Mouse (Mus musculus): ENCODE results near the gene Ppdpf. TPM values are rescaled to one million over a fixed set of nuclear protein-coding genes. Genes with fewer than 3 reads are reported as not detected.
"Not testable (repeated sequence)": the region's sequence is repeated elsewhere in the genome, so short reads cannot be mapped to it uniquely, and the experiment has no call there.

The Ppdpf gene
- polyA plus RNA-seq, 1 experiment from 2014 or later, result 443 TPM

DNA sequence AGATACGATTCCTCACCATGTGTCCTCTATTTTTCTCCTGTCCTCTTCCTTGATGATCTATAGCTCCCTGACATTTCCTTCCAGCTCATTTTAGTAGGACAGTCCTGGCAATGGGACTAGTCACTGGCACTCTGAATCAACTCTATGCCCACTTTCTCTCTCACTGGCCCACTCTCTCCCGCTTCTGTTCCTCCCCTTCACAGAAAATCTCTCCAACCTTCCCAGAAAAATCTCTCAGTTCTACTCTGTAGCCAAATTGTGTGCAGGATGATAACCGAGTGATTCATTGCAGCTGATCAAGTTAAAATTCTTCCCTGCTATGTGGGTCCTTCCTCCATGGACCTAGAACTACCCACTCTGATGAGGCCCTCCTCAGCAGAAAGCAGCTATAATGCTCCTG is 12.4 kb upstream of the Ppdpf start:
- Histone ChIP-seq H3K4me2 (ENCODE audit: low read depth, low read length) (no peak overlapping the region), H3K27ac (replicated peaks; ENCODE audit: low read depth, low read length) (no peak overlapping the region), H3K36me3 (replicated peaks; ENCODE audit: control insufficient read depth, insufficient read depth, low read depth, low read length) (no peaks in the 10 kb centered on the region), H3K9ac (replicated peaks; ENCODE audit: low read length) (no peak overlapping the region), H3K4me1 (ENCODE audit: control insufficient read depth, insufficient read depth, low read length) (no peaks in the 10 kb centered on the region), H3K4me3 (ENCODE audit: low read depth, low read length) (no peak overlapping the region), H3K27me3 (ENCODE audit: control insufficient read depth, insufficient read depth, low read length) (no peaks in the 10 kb centered on the region), H3K9me3 (replicated peaks; ENCODE audit: control insufficient read depth, low read length) (no peaks in the 10 kb centered on the region)
- ATAC-seq (replicated peaks; ENCODE audit: insufficient number of reproducible peaks, low FRiP score, low TSS enrichment, low read depth) (no peak), DNase-seq (ENCODE audit: low spot score) (no peak)
- WGBS, result 90% methylated on average over 3 of the region's 3 CpGs

DNA sequence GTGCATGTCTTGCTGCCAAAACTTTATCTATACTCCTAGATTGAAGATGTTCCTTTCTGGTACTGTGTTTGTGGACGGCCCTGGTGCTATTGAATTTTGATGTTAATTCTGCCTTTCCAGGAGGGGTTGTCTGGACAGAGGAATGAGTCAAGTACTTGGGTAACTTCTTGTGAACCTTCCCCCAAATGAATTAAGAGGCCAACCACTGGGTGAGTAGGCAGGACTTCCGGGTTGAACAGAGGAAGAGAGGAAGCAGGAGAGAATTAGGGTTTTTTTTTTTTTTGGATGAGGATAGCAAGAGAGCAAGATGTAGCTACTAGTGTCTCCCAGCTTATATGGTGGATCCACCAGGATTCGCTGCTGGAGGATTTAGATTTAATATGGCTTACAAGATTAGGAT is 9.0 kb upstream of the Ppdpf start:
- no peak overlapping the region for H3K27ac ChIP-seq (replicated peaks; ENCODE audit: low read depth, low read length)
- H3K27me3 ChIP-seq (ENCODE audit: control insufficient read depth, insufficient read depth, low read length), result no peaks in the 10 kb centered on the region
- H3K36me3 ChIP-seq (replicated peaks; ENCODE audit: control insufficient read depth, insufficient read depth, low read depth, low read length), result no peaks in the 10 kb centered on the region
- no peaks in the 10 kb centered on the region for H3K9me3 ChIP-seq (replicated peaks; ENCODE audit: control insufficient read depth, low read length)
- ATAC-seq (replicated peaks; ENCODE audit: insufficient number of reproducible peaks, low FRiP score, low TSS enrichment, low read depth) (no peak), DNase-seq (ENCODE audit: low spot score) (no peak)
- H3K4me3 ChIP-seq (ENCODE audit: low read depth, low read length), result no peak overlapping the region
- WGBS, result 83% methylated on average over 3 of the region's 3 CpGs
- H3K4me2 ChIP-seq (ENCODE audit: low read depth, low read length), result no peak overlapping the region
- H3K4me1 ChIP-seq (ENCODE audit: control insufficient read depth, insufficient read depth, low read length), result no peaks in the 10 kb centered on the region
- no peak overlapping the region for H3K9ac ChIP-seq (replicated peaks; ENCODE audit: low read length)

DNA sequence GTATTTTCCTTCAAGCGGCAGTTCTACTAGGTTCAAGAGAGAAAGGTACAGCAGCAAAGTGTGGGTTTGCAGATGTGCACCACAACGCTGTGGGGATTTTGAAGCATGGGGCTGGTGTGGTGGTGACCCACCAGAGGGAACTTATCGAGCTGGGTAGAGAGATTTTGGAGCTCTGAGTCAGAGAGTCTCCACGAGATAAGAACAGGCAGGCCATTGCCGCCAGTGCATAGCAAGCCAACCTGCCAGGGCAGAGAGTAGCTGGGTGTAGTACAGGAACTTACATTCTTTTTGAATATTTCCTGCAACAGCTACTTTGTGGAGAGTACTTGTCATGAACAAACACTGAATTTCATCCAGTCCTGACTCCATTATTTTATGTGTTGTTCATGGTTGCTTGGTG is 8.6 kb upstream of the Ppdpf start:
- DNase-seq (ENCODE audit: low spot score), result no peak
- H3K4me2 ChIP-seq (ENCODE audit: low read depth, low read length), result no peak overlapping the region
- H3K27ac ChIP-seq (replicated peaks; ENCODE audit: low read depth, low read length), result no peak overlapping the region
- WGBS, result 89% methylated on average over 5 of the region's 5 CpGs
- no peaks in the 10 kb centered on the region for H3K36me3 ChIP-seq (replicated peaks; ENCODE audit: control insufficient read depth, insufficient read depth, low read depth, low read length)
- no peak for ATAC-seq (replicated peaks; ENCODE audit: insufficient number of reproducible peaks, low FRiP score, low TSS enrichment, low read depth)
- no peaks in the 10 kb centered on the region for H3K9me3 ChIP-seq (replicated peaks; ENCODE audit: control insufficient read depth, low read length)
- no peaks in the 10 kb centered on the region for H3K27me3 ChIP-seq (ENCODE audit: control insufficient read depth, insufficient read depth, low read length)
- H3K4me3 ChIP-seq (ENCODE audit: low read depth, low read length), result no peak overlapping the region
- H3K9ac ChIP-seq (replicated peaks; ENCODE audit: low read length), result no peak overlapping the region
- no peaks in the 10 kb centered on the region for H3K4me1 ChIP-seq (ENCODE audit: control insufficient read depth, insufficient read depth, low read length)

DNA sequence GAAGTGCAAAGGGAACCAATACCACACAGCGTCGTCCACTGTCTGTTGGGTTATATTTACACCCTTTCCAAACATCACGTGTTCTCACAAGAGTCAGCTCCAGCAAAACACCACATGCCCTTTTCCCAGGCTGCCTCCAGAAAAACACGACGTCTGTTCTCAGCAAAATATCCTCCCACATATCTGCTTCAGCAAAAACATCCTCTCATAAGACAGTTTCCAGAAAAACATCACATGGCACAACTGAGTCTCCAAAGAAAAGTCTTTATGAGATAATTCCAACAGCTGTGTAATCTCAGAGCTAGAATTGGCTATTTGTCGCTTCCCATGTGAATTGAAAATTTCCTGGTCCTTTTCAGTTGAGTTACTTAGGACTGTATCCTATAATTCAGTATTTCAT is 6.1 kb upstream of the Ppdpf start:
- no peak overlapping the region for H3K27ac ChIP-seq (replicated peaks; ENCODE audit: low read depth, low read length)
- WGBS, result 89% methylated on average over 6 of the region's 6 CpGs
- DNase-seq (ENCODE audit: low spot score) (no peak), ATAC-seq (replicated peaks; ENCODE audit: insufficient number of reproducible peaks, low FRiP score, low TSS enrichment, low read depth) (no peak)
- H3K4me2 ChIP-seq (ENCODE audit: low read depth, low read length), result no peak overlapping the region
- no peaks in the 10 kb centered on the region for H3K9me3 ChIP-seq (replicated peaks; ENCODE audit: control insufficient read depth, low read length)
- no peaks in the 10 kb centered on the region for H3K4me1 ChIP-seq (ENCODE audit: control insufficient read depth, insufficient read depth, low read length)
- H3K36me3 ChIP-seq (replicated peaks; ENCODE audit: control insufficient read depth, insufficient read depth, low read depth, low read length), result no peaks in the 10 kb centered on the region
- H3K27me3 ChIP-seq (ENCODE audit: control insufficient read depth, insufficient read depth, low read length), result no peaks in the 10 kb centered on the region
- no peak overlapping the region for H3K9ac ChIP-seq (replicated peaks; ENCODE audit: low read length)
- H3K4me3 ChIP-seq (ENCODE audit: low read depth, low read length), result no peak overlapping the region

DNA sequence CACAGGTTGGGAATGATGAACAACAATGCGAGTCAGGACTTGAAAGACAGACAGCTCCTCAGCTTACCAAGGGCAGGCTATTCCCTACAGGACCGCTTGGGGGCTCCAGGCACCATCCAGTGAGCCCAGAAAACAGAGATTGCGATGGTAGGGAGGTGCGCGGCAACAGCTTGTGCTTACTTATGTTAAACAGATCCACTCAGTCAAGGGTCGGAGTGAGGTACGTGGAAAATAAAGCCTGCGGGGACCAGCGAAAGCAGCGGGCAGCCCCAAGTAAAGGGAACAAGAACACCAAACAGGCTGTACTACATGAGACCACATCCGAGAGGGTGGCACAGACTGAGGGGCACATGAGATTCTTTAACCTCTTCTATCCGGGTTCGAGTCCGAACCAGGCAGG is 412 bp upstream of the Ppdpf start:
- ATAC-seq (replicated peaks; ENCODE audit: insufficient number of reproducible peaks, low FRiP score, low TSS enrichment, low read depth) (peak; percentile 73), DNase-seq (ENCODE audit: low spot score) (peak; percentile 93)
- WGBS, result under 1% methylated on average over 14 of the region's 14 CpGs
- Histone ChIP-seq H3K4me2 (ENCODE audit: low read depth, low read length) (peak overlapping the region; percentile 72), H3K9me3 (replicated peaks; ENCODE audit: control insufficient read depth, low read length) (no peaks in the 10 kb centered on the region), H3K27ac (replicated peaks; ENCODE audit: low read depth, low read length) (peak overlapping the region; percentile 93), H3K36me3 (replicated peaks; ENCODE audit: control insufficient read depth, insufficient read depth, low read depth, low read length) (no peaks in the 10 kb centered on the region), H3K9ac (replicated peaks; ENCODE audit: low read length) (peak overlapping the region; percentile 96), H3K4me3 (ENCODE audit: low read depth, low read length) (peak overlapping the region; percentile 72), H3K4me1 (ENCODE audit: control insufficient read depth, insufficient read depth, low read length) (peaks cover 5% of the 10 kb centered on the region; the same call in 1 of the 2 replicates), H3K27me3 (ENCODE audit: control insufficient read depth, insufficient read depth, low read length) (no peaks in the 10 kb centered on the region)

DNA sequence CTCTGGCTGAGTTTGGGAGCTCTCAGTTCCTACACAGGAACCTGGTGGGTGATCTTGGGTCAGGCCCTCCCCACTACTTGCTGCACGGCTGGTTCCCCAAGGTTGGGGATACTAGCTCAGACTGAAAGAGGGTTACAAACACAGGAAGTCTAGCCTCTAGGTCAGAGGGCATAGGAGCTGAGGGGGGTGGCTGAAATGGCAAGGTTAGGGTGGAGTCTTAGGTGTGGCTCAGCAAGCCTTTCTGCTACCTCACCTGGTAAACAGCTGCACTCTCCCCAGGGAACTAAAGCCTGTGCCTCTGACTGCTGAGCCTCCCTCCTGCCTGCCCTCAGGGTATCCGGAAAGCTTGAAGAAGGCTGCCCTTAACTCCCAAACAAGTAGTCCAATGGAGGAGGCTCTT is 1.6 kb downstream of the Ppdpf start:
- Histone ChIP-seq H3K27ac (replicated peaks; ENCODE audit: low read depth, low read length) (no peak overlapping the region), H3K4me3 (ENCODE audit: low read depth, low read length) (0 out of 2 replicates have a peak overlapping the region, but pooled peaks have one; percentile 8), H3K9me3 (replicated peaks; ENCODE audit: control insufficient read depth, low read length) (no peaks in the 10 kb centered on the region), H3K4me1 (ENCODE audit: control insufficient read depth, insufficient read depth, low read length) (peaks cover 5% of the 10 kb centered on the region; the same call in 1 of the 2 replicates), H3K27me3 (ENCODE audit: control insufficient read depth, insufficient read depth, low read length) (no peaks in the 10 kb centered on the region), H3K9ac (replicated peaks; ENCODE audit: low read length) (peak overlapping the region; percentile 18; the same call in 1 of the 2 replicates), H3K36me3 (replicated peaks; ENCODE audit: control insufficient read depth, insufficient read depth, low read depth, low read length) (no peaks in the 10 kb centered on the region), H3K4me2 (ENCODE audit: low read depth, low read length) (peak overlapping the region; percentile 29; the same call in 1 of the 2 replicates)
- DNase-seq (ENCODE audit: low spot score) (peak; percentile 33), ATAC-seq (replicated peaks; ENCODE audit: insufficient number of reproducible peaks, low FRiP score, low TSS enrichment, low read depth) (no peak)
- 36% methylated on average over 2 of the region's 2 CpGs for WGBS

DNA sequence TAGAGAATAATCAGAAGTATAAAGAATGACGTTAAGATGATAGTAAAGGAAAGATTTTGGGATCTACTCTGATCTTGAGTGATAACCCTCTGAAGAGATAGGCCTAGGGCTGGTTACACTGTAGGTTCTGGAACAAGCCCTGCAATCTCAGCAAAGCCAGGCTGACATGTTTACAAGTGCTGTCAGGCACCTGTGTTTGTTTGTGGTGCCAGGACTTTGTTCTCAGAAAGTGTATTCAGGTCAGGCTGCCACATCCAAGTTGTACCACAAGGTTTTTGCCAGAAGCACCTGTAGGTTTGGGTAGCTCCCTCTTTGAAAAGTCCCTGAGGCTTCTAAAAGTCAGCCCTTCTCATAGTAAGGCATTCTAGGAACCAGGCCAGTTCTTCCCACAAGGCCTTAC is 2.3 kb downstream of the Ppdpf start:
- WGBS, result 87% methylated on average over 1 of the region's 1 CpGs
- H3K27ac ChIP-seq (replicated peaks; ENCODE audit: low read depth, low read length), result no peak overlapping the region

DNA sequence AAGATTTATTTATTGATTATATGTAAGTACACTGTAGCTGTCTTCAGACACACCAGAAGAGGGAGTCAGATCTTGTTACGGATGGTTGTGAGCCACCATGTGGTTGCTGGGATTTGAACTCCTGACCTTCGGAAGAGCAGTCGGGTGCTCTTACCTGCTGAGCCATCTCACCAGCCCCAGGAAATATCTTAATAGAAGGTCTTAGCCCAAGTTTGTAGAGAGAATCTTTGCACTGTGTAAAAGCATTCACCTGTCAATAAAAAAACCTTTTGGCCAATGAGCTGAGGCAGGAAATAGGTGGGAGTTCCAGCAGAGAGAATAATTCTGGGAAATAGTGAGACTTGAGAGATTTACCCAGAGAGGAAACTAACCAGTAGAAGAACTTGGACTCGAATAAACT is 4.3 kb downstream of the Ppdpf start:
- not testable (repeated sequence) for H3K27ac ChIP-seq (replicated peaks; ENCODE audit: low read depth, low read length); H3K9me3 ChIP-seq (replicated peaks; ENCODE audit: control insufficient read depth, low read length); H3K4me2 ChIP-seq (ENCODE audit: low read depth, low read length); H3K4me3 ChIP-seq (ENCODE audit: low read depth, low read length); H3K9ac ChIP-seq (replicated peaks; ENCODE audit: low read length); H3K27me3 ChIP-seq (ENCODE audit: control insufficient read depth, insufficient read depth, low read length); H3K4me1 ChIP-seq (ENCODE audit: control insufficient read depth, insufficient read depth, low read length); H3K36me3 ChIP-seq (replicated peaks; ENCODE audit: control insufficient read depth, insufficient read depth, low read depth, low read length); DNase-seq (ENCODE audit: low spot score); ATAC-seq (replicated peaks; ENCODE audit: insufficient number of reproducible peaks, low FRiP score, low TSS enrichment, low read depth)
- WGBS, result 69% methylated on average over 4 of the region's 4 CpGs

More for the DNA sequence above, 2.3 kb downstream of the Ppdpf start:
- H3K4me2 ChIP-seq (ENCODE audit: low read depth, low read length), result no peak overlapping the region
- H3K4me1 ChIP-seq (ENCODE audit: control insufficient read depth, insufficient read depth, low read length), result peaks cover 5% of the 10 kb centered on the region; the same call in 1 of the 2 replicates
- ATAC-seq (replicated peaks; ENCODE audit: insufficient number of reproducible peaks, low FRiP score, low TSS enrichment, low read depth) (no peak), DNase-seq (ENCODE audit: low spot score) (no peak)
- H3K9ac ChIP-seq (replicated peaks; ENCODE audit: low read length), result no peak overlapping the region
- H3K4me3 ChIP-seq (ENCODE audit: low read depth, low read length), result no peak overlapping the region
- no peaks in the 10 kb centered on the region for H3K36me3 ChIP-seq (replicated peaks; ENCODE audit: control insufficient read depth, insufficient read depth, low read depth, low read length)
- H3K27me3 ChIP-seq (ENCODE audit: control insufficient read depth, insufficient read depth, low read length), result no peaks in the 10 kb centered on the region
- no peaks in the 10 kb centered on the region for H3K9me3 ChIP-seq (replicated peaks; ENCODE audit: control insufficient read depth, low read length)
